Mouse (Mus musculus): ENCODE measurements around the gene 1700037C18Rik.

The 1700037C18Rik gene

DNA sequence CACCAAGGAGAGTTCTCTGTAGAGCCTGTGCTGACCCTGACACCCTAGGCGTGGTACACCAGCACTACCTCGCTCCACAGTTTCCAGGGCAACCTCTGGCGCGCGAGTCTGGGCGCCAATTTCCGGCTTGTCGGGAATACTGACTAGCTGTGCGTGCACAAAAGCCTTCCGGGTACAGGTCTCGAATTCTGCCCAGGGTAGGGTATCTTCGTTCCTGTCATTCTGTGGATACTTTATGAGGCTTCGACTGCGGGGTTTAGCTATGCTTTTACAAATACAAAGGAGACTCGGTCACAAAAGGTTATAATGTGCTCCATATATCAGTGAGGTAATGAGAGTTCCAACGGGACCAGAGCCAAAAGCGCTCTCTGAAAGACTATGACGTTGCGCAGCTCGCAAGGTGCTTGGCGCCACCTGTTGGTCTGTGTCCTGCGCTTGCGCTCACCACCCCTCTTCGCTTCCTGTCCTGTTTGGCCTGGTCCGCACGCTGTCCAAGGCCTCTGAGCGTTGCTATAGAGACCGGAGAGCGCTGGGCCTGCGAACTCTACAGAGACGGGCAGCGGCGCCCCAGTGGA lies at the start of gene 1700037C18Rik, which contains the start of gene Cluap1:
Gene 1700037C18Rik (minus strand): TSS at position 153 of the 575 bp plus-strand sequence.
Gene Cluap1 (plus strand): TSS at position 265 of the 575 bp plus-strand sequence.
- peak; percentile 89 for DNase-seq (ENCODE audit: low read depth)

DNA sequence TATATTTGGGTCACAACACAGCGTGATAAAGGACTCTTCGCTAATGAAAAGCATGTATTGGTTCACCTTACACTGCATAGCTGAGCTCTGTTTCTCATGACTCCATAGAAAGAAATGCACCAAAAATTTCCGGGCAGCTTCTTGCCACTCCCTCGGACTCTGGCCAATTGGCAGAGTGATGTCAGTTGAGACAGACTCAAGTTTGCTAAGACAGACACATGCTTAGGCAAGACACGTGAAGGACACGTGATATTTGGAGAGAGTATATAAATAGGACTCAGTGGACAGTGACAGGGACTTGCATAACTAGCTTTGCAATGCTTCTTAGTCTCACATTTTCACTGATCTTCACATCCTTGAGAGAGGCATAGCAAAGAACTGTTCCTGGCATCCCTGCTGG lies 47.9 kb upstream of the 1700037C18Rik start:
- DNase-seq (ENCODE audit: low read depth), result peak; percentile 74

DNA sequence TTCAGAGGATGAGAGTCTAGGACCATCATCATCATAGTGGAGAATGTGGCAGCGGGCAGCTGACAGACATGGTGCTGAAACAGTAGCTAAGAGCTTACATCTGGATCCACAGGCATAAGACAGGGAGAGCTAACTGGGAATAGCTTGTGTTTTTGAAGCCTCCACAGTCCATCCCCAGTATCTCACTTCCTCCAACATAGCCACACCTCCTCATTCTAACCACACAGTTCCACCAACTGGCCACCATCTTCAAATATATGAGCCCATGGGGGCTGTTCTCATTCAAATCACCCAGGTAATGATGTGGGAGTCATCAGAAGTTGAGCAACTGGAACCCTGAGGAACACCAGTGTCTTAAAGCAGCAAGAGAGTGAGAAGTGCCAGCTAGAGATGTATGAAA lies 42.7 kb upstream of the 1700037C18Rik start:
- DNase-seq (ENCODE audit: low read depth), result no peak

DNA sequence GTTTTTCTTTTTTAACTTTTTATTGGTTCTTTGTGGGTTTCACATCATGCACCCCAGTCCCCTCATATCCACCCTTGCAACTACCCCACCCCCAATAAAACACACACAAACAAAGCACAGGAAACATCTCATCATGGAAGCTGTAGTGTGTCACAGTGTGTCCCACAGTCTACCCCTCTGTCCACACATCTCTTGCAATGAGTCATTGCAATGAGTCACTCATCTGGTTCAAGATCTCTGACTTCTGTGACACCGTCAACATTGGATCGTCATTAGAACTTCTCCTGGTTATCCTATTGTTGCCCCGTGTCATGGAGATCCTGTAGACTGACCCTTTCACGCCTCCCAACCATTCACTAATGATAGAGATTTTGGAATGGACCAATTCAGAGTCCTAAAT lies 26.2 kb upstream of the 1700037C18Rik start:
- no peak for DNase-seq (ENCODE audit: low read depth)

DNA sequence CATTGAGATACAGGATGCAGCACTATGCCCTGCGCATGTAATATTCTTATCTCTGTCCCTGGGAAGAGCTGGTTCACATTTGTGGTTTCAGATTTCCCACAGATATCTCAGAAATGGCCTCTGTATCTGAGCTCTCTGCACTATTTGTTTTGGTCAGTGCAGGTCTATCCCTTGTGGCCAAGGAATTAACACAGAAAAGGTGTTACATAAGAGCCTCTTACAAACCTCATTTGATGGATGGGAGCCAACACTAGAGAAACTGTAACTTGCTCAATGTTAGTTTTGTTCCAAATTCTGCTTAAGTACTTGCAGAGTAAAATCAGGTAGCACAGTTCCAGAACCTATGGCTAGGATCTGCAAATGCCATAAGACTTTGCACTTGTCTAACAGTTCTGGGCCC lies 25.6 kb upstream of the 1700037C18Rik start:
- DNase-seq (ENCODE audit: low read depth), result peak; percentile 39

DNA sequence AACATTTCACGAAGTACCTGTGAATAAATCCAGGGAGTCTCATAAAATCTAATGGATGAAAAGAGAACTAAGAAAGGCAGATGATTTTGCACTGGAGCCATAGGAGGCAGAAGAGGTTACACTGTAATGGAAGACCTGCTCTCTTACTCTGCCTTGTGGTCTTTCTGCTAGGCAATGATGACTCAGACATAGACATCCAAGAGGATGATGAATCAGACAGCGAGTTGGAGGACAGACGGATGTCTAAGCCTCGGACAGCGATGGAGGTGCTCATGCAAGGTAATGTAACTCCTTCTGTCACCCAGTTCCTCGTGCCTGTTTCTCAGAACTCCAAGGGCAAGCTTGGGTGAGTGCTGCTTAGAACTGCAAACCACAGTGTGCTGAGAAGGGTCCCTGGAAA lies 25.0 kb upstream of the 1700037C18Rik start:
- DNase-seq (ENCODE audit: low read depth), result no peak

DNA sequence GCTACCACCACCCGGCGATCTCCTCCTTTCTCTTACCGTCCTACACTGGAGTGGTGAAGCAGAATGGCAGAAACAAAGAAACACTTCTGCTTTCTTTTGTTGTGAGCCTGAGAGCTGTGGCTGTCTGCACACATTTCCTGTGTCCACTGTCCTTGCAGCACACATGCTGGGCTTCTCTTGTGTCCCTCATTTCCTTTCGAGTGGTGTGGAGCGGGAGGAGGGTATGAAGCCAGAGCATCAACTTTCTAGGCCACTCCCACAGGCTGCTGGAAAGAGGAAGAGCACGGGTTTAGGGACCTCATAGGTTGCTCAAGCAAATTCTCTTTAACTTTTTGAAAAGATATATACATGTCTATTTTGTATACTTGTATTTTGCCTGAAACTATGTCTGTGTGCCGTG lies 20.7 kb upstream of the 1700037C18Rik start:
- DNase-seq (ENCODE audit: low read depth), result no peak

DNA sequence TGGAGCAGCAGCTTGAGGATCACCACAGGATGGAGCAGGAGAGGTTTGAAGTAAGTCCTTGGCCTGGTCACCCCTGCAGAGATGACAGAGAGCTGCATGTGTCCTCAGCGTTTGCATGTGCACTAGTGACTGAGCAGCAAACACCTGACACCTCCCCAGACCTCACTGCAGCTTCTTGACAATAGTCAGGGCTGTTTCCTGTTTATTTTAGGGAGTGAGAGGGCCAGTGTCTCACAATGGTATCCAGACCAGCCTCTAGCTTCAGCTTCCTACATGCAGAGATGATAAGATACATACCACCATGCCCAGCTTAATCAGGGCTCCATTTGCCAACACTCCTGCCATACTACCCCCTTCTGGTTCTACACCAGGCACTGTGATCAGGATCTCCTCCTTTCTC lies 20.1 kb upstream of the 1700037C18Rik start:
- DNase-seq (ENCODE audit: low read depth), result no peak

DNA sequence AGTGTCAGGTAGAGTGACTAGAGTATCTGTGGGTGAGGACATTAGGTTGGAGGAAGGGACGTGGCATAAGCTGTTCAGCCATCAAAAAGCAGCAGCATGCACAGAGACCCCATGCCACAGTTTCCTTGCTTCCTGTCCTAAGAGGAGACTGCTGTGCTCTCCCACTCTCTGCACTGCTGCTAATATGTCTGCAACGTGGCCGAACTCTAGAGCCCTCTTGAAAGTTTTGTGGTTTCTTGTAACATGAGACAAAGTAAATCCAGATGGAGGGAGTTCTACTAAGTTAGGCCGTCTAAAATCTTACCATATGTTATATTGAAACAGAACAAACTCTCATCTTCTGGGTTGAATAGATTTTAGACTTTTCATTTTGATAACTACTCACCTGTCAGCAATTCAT lies 15.5 kb upstream of the 1700037C18Rik start:
- peak; percentile 29 for DNase-seq (ENCODE audit: low read depth)

DNA sequence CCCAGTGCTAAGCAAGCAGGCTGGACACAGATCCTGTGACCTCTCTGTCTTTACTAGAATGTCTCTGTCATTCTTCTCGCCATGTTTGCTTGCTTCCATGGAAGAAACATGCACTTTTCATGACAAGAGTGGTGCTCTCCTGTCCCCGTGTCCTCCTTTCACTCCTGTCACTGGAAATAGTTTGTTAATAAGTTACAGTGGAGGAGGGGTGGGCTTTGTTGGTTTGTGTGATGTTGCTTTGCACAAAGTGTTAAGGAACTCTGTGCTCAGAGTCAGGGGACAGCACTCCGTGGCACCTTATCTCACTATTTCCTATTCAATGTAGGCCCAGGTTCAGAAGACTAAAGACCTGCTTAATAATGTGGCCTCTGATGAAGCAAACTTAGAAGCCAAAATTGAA lies 15.0 kb upstream of the 1700037C18Rik start:
- DNase-seq (ENCODE audit: low read depth), result no peak

DNA sequence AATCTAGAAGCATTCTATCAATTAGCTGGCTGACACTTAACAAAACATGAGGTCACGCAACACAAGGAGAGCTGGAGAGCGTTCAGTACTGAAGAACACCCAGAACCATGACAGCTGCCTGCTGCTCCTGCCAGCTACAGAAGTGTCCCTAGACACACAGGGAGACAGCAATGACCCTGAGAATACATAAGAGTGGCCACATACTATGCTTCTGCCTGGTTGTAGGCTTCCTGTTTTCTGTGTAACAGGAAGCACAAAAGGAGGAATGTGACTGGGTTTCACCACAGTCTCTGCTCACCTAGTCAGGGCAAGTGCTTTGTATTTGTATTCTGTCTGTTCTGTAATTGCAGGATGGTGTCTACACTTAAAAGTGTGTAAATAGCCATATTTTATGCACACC lies 12.3 kb upstream of the 1700037C18Rik start:
- no peak for DNase-seq (ENCODE audit: low read depth)

DNA sequence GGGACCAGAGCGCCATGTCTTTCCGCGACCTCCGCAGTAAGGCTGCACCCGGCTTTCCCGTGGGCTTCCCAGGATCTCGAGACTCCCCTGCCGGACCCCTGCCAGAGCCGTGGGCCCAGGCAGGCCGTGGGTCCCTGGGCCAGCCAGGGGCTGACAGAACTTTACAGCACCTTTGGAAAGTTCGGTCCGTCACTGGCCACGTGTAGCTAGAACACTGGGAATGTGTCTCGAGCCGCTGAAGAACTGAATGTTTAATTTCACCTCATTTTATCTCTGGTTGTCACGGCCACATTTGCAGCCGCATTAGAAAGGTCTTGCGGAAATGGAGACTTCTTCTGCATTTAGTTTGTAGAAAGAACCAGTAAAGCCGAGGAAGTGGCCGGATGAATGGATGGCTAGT lies 629 bp upstream of the 1700037C18Rik start:
- no peak for DNase-seq (ENCODE audit: low read depth)

DNA sequence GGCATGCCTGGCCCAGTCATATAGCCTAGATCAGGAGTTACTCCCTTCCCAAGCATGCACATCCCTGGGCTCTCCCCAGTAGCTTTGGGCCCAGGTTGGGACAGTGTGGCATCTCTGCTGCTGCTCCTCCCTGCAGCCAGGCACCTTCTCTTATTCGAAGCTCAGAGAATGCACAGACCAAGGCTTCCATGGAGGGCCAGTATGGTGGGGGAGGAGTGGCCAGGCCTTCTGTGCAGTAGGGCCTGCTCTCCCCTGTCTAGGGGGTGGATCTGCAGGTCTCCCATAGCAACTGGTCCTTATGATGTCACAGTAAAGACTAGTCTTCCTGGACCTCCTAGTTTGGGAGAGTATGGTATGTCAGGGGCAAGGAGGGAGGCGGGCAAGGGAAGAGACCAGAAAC lies 1.0 kb downstream of the 1700037C18Rik start:
- no peak for DNase-seq (ENCODE audit: low read depth)

DNA sequence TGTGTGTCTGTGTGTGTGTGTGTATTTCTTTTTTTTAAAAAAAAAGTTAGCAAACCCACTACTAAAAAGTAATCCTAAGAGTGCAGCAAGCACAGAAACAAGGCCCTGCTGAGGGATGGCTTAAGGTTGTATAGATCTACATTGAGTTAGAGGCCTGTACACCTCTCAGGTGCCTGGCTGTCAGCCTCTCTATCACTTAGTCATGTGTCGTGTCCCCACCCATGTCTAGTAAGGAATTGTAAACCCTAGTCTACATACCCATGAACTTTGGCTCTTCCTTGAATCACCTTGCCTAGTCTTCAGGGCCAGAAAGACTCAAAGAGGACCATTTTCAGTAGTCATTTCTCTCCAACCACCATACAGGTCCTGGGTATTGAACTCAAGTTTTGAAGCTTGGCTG lies 11.9 kb downstream of the 1700037C18Rik start:
- DNase-seq (ENCODE audit: low read depth), result no peak

DNA sequence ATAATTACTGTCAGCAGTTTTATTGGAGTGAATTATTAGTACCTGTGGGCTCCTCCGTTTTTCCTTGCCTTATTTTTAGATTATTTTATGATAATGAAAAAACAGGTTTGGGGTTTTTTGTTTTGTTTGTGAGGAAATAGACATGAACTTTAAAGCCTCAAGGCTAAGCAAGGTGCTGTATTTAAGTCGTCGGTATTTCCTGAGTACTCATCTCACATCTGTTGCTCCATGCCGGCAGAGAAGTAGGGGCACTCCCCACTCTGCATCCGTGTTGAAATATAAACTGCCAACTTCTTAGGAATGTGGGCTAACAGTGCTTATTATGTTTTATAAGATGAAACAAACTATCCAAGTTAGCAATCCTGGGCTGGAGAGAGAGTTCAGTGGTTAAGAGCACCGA lies 12.4 kb downstream of the 1700037C18Rik start:
- no peak for DNase-seq (ENCODE audit: low read depth)

DNA sequence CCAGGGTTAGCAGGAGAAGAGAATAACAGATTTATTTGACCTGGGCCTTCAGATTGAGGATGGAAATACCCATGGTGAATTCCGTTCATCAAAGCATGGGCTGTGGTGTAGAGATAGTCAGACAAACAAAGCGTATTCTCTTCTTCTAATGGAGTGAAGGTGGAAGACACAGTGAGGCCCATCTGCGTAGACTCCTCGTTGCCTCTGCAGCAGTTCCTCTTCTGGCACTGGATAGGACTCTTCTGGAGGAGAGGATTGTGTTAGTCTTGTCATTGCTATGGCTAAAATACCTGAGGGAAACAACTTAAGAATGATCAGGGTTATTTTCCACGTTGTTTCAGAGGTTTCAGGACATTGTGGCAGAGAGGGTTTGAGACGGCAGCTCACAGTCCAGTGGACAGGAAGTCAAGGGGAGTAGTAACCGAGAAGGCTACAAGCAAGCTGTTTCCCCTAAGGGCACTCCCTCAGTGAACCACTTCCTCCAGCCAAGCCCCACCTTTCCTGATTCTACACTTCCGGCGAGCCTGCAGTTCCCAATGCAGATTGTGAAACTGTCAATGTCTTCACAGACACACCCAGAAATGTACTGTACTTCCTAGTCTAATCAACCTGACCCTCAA lies 13.2 kb downstream of the 1700037C18Rik start:
- no peak for DNase-seq (ENCODE audit: low read depth)

DNA sequence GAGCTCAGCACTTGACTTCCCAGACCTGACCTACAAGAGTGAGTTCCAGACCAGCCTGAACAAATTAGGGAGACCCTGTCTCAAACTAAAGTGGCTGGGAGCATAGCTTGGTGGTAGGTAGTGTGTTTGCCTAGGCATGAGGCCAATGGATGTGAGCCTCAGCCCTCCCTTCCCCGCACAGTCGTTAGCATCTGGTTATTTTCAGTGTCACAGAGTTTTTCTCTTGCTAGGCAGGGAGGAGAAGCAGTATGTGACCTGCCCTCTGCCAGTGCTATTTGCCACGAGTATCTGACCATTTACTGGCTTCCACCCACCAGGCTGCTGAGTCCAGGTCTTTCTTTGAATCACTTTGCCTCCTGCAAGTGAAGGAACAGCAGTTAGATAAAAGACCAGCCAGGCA lies 14.8 kb downstream of the 1700037C18Rik start:
- no peak for DNase-seq (ENCODE audit: low read depth)

DNA sequence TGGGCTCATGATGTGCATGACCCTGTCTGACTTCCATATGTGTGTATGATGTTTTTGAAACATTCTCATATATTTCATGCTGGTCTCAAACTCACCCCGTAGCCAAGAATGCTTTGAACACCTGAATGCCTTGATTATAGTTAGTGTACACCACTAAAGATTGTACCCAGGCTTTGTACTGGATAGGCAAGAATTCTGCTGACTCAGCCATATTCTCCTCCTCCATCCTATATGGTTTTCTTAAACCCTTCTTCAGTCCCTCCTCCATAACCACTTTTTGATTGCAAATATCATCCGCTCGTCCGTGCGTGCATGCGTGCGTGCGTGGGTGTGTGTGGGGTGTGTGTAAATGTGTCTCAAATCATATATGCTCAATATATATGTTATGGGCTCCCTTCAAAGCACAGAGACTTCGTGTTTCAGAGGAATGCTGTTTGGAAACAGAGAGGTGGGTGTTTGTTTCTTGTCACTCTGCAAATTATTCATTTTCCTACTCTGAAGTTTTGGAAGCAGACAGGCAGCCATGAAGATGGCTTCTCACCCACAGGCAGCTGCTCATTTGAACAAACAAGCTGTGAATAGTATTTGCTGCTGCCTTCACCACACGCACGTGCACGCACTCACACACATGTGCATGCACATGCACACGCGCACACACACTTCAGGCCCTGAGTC lies 16.7 kb downstream of the 1700037C18Rik start:
- no peak for DNase-seq (ENCODE audit: low read depth)

DNA sequence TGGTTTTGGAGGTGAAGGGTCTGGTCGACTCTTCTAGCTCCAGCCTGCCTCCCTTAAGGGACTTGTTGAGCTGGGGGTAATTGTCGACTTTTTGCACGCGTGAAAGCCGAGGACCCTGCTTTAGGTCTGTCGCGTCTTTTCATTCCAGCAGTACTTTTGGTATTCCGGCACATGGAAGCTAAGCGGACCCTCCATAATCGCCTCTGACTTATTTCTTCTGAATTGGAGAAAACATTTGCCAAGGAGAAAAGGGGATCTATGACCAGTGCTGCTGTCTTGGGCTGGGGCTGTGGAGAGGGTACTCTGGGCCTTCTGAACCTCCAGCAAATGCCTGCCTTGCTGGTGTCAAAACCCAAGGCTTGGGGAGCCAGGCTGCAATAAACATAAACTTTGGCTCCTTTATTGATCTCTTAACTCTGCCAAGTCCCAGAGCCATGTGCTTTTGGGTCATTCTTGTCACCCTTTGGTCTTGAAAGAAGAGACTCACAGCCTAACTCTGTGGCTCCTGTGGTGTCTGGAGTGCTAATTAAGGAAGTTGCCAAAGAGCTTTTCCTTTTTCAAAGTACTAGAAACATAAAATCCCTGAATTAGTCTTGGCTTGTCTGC lies 23.3 kb downstream of the 1700037C18Rik start:
- no peak for DNase-seq (ENCODE audit: low read depth)

DNA sequence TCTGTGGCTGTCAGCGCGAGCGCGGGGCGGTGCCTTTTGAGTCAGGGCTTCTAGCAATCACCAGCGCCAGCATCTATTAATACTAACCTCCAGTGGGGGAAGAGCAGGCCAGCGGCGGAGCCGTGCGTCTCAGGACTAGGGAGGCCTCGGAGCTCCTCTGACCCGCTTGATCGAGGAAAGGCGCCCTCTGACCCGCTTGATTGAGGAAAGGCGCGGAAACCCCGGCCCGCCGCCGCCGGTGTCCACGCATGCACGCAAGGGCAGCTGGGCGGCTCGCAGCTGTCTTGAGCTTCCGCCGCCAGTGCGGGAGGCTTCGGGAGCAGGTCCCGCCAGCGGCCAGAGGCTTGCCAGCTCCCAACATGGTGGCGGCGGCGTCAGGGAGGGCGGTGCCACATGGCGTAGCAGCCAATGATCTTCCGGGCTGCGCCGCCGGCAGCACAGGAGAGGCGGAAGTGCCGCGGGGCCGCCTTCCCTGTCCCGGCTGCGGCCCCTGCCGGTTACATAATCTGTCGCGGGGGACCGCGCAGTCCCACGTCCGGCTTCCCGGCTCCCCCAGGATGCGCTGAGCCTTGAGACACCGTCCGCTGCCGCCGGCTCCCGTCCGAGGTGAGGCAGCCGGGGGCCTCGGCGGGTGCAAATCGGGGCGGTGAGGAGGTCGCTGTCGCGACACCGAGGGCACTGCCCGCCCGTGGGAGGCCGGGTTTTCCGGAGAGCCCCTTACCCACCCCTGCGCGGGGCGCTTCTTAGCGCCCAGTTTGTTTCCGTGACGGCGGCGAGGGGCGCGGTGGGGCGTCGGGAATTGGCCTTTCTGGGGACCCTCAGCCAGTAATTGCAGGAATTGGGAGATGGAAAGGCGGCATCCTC lies 24.1 kb downstream of the 1700037C18Rik start, which contains the start of the genes Zfp597 and Gm20695:
Gene Zfp597 (minus strand): TSS at position 361 of the 864 bp plus-strand sequence.
Gene Gm20695 (plus strand): TSS at position 448 of the 864 bp plus-strand sequence.
- peak; percentile 85 for DNase-seq (ENCODE audit: low read depth)

DNA sequence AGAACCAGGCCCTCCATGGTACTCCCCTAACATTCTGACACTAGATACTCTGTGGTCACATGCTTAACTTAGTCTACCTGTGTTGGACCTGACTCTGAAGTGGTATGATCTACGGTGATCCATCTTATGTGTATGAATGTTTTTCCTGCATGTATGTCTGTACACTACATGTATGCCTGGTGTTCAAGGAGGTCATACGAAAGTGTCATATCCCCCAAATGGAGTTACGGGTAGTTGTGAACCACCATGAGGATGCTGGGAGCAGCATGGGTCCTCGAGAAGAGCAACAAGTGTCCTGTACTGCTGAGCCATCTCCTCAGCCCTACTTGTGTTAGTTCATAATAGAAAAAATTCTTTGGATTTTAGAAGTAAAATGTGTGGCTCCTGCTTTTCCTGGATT lies 32.1 kb downstream of the 1700037C18Rik start:
- no peak for DNase-seq (ENCODE audit: low read depth)
